Mouse (Mus musculus) hindbrain, postnatal 0 days (tissue): ENCODE results near the gene Olfr764-ps1. TPM values are rescaled to one million over a fixed set of nuclear protein-coding genes. Genes with fewer than 3 reads are reported as not detected.
"Not testable (repeated sequence)": the region's sequence is repeated elsewhere in the genome, so short reads cannot be mapped to it uniquely, and the experiment has no call there.

Experiments
- ATAC-seq: fragments of 200-750 bp; cut with Nextera tagmentation; 2 replicates; pipeline ENCODE4 v1.8.0; 2017; ENCODE audit warnings: mild to moderate bottlenecking, moderate TSS enrichment, moderate library complexity
- DNase-seq: peaks from one replicate; pipeline ENCODE4 v3.0.0-alpha.2; 2015; ENCODE audit warnings: low spot score
- H3K27ac ChIP-seq: fragments of 300-500 bp; sonication (generic); 2 replicates; pipeline ENCODE4 v1.5.1; 2014; ENCODE audit warnings: mild to moderate bottlenecking
- H3K27me3 ChIP-seq: fragments of 300-500 bp; sonication (generic); 2 replicates; pipeline ENCODE4 v1.6.1; 2014; ENCODE audit warnings: low read length, mixed read lengths; ENCODE audit not compliant: insufficient read depth
- H3K36me3 ChIP-seq: fragments of 300-500 bp; sonication (generic); 2 replicates; pipeline ENCODE4 v1.6.1; 2014; ENCODE audit warnings: low read length, mixed read lengths; ENCODE audit not compliant: insufficient read depth
- H3K4me1 ChIP-seq: fragments of 300-500 bp; sonication (generic); 2 replicates; pipeline ENCODE4 v1.6.1; 2014; ENCODE audit warnings: antibody characterized with exemption, low read length, mixed read lengths; ENCODE audit not compliant: insufficient read depth
- H3K4me2 ChIP-seq: fragments of 300-500 bp; sonication (generic); 2 replicates; pipeline ENCODE4 v1.6.1; 2014; ENCODE audit warnings: low read depth, mild to moderate bottlenecking, low read length, moderate library complexity, mixed read lengths
- H3K4me3 ChIP-seq: fragments of 300-500 bp; sonication (generic); 2 replicates; pipeline ENCODE4 v1.5.1; 2014; ENCODE audit warnings: low read length
- H3K9ac ChIP-seq: fragments of 300-500 bp; sonication (generic); replicated peaks from 2 replicates; pipeline ENCODE4 v1.6.1; 2014; ENCODE audit warnings: mild to moderate bottlenecking, low read length, moderate library complexity, mixed read lengths
- H3K9me3 ChIP-seq: fragments of 300-500 bp; sonication (generic); 2 replicates; pipeline ENCODE4 v1.6.1; 2016; ENCODE audit warnings: low read length, mixed read lengths
- CTCF ChIP-seq: IDR thresholded peaks from 2 replicates; pipeline ENCODE4 v1.5.1; 2016; ENCODE audit warnings: antibody characterized with exemption, control low read depth, low read depth
- WGBS: fragments of 180-500 bp; shearing (Covaris S2); extraction: QIAGEN DNeasy Blood & Tissue Kit; methylation state at CpG from one replicate; pipeline ENCODE4 v1.1.7; 2014; 5-methylcytosine and 5-hydroxymethylcytosine counted together
- polyA plus RNA-seq: library from polyadenylated mRNA; unstranded; fragments of >200 nt; fragmentation: Nextera tagmentation; extraction: Ambion mirVana; gene quantifications from 2 replicates; pipeline ENCODE4 v1.2.1, GENCODE M21; 2015
- total RNA-seq: library from RNA; depleted of rRNA; stranded (reverse); fragments of >200 nt; gene quantifications from 2 replicates; pipeline ENCODE4 v1.2.3, GENCODE M21; 2014; rRNA removed

Gene Olfr764-ps1
- total RNA-seq (not detected in 2 replicates), polyA plus RNA-seq (not detected in 2 replicates)

GRCm38 (mm10) chr10:129039796-129040195, at the start of gene Olfr764-ps1:
TSS of gene Olfr764-ps1 (minus strand) at chr10:129039896.
- DNase-seq (no peak), ATAC-seq (no peak)
- Histone ChIP-seq H3K9ac (no peak within 1 kb of the TSS), H3K27me3 (no peaks in the 10 kb centered on the region), H3K4me1 (no peaks in the 10 kb centered on the region), H3K36me3 (no peaks in the 10 kb centered on the region), H3K9me3 (no peaks in the 10 kb centered on the region), H3K4me2 (no peak within 1 kb of the TSS), H3K27ac (no peak within 1 kb of the TSS), H3K4me3 (no peak within 1 kb of the TSS)
- 81% methylated on average over 3 of the region's 3 CpGs for WGBS
- no peak for TF ChIP-seq CTCF

- H3K4me1 ChIP-seq, ATAC-seq: not testable (repeated sequence)
Measured at GRCm38 (mm10) chr10:129082810-129083209, 43.1 kb upstream of the Olfr764-ps1 start, which contains the start of gene Olfr767. TSS of gene Olfr767 (minus strand) at chr10:129082910.

GRCm38 (mm10) chr10:129068877-129069276, 29.2 kb upstream of the Olfr764-ps1 start, which contains the start of gene Olfr766-ps1:
TSS of gene Olfr766-ps1 (minus strand) at chr10:129068977.
- no peak within 1 kb of the TSS for H3K27ac ChIP-seq
- H3K4me2 ChIP-seq = no peak within 1 kb of the TSS
- no peak within 1 kb of the TSS for H3K4me3 ChIP-seq
- no peak within 1 kb of the TSS for H3K9ac ChIP-seq
- DNase-seq (no peak), ATAC-seq (no peak)
- no peaks in the 10 kb centered on the region for H3K36me3 ChIP-seq
- H3K4me1 ChIP-seq = no peaks in the 10 kb centered on the region
- 83% methylated on average over 2 of the region's 2 CpGs for WGBS
- H3K9me3 ChIP-seq = no peaks in the 10 kb centered on the region
- H3K27me3 ChIP-seq = no peaks in the 10 kb centered on the region
- TF ChIP-seq CTCF = no peak

More at GRCm38 (mm10) chr10:129082810-129083209, 43.1 kb upstream of the Olfr764-ps1 start, which contains the start of gene Olfr767:
- not testable (repeated sequence) for DNase-seq, H3K9ac ChIP-seq, H3K36me3 ChIP-seq, H3K9me3 ChIP-seq, H3K27me3 ChIP-seq, H3K4me3 ChIP-seq, H3K27ac ChIP-seq, H3K4me2 ChIP-seq

GRCm38 (mm10) chr10:129049898-129050297, 10.2 kb upstream of the Olfr764-ps1 start, which contains the start of gene Olfr765:
TSS of gene Olfr765 (minus strand) at chr10:129049998.
- not testable (repeated sequence) for H3K36me3 ChIP-seq, H3K4me2 ChIP-seq, H3K9ac ChIP-seq, H3K27me3 ChIP-seq, H3K4me1 ChIP-seq, H3K4me3 ChIP-seq, H3K27ac ChIP-seq, DNase-seq, ATAC-seq, H3K9me3 ChIP-seq

GRCm38 (mm10) chr10:129028343-129028742, 11.4 kb downstream of the Olfr764-ps1 start:
- Histone ChIP-seq H3K27ac (no peak overlapping the region), H3K4me1 (no peaks in the 10 kb centered on the region), H3K9ac (no peak overlapping the region), H3K27me3 (no peaks in the 10 kb centered on the region), H3K36me3 (no peaks in the 10 kb centered on the region), H3K4me3 (no peak overlapping the region), H3K9me3 (no peaks in the 10 kb centered on the region), H3K4me2 (no peak overlapping the region)
- no peak for DNase-seq
- no peak for ATAC-seq
- WGBS = 81% methylated on average over 2 of the region's 2 CpGs
- TF ChIP-seq CTCF = no peak

- Histone ChIP-seq H3K27ac (no peak overlapping the region), H3K9ac (no peak overlapping the region), H3K4me1 (no peaks in the 10 kb centered on the region), H3K27me3 (no peaks in the 10 kb centered on the region), H3K9me3 (no peaks in the 10 kb centered on the region), H3K36me3 (no peaks in the 10 kb centered on the region), H3K4me3 (no peak overlapping the region), H3K4me2 (no peak overlapping the region)
- ATAC-seq (peak; percentile 78), DNase-seq (peak; percentile 83)
- peak; percentile 83 for TF ChIP-seq CTCF
- 60% methylated on average over 3 of the region's 3 CpGs for WGBS
Measured at GRCm38 (mm10) chr10:129026018-129026662, 13.6 kb downstream of the Olfr764-ps1 start.

GRCm38 (mm10) chr10:129023319-129023718, 16.4 kb downstream of the Olfr764-ps1 start:
- no peak for DNase-seq
- Histone ChIP-seq H3K4me1 (no peaks in the 10 kb centered on the region), H3K27me3 (no peaks in the 10 kb centered on the region), H3K9me3 (no peaks in the 10 kb centered on the region), H3K36me3 (no peaks in the 10 kb centered on the region), H3K4me2 (no peak overlapping the region), H3K27ac (no peak overlapping the region), H3K4me3 (no peak overlapping the region), H3K9ac (no peak overlapping the region)
- ATAC-seq = no peak
- TF ChIP-seq CTCF = peak; percentile 10; the same call in 1 of the 2 replicates
